In the genomic region with DNA sequence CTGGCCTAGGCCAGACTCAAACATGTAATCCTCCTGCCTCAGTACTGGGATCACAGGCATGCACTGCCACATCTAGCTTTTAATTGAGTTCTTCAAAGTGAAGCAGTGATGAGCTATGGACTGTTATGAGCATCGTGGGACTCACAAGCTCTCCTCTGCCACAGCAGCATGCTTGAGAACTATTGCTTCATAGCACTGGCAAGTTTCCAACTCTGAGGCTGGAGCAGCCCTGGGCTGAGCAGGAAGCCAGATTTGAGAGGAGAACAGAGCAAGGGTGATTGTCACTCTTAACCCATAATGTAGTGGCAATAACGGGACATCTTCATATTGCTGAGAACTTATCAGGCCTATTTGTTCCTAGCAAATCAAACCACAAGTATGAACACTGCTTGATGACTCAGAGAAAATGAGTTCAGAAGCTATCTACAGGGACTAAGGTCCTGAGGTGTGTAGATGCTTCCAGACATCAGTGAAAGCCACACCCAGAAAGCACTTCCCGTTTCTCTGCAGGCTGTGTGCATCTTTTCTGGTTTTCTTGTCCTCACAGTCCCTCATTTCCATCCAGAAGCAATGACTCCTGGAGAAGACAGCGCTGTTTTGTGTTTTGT, we compare ENCODE assay signal across 7 mouse cellular contexts. TPM values are rescaled to one million over a fixed set of nuclear protein-coding genes. Genes with fewer than 3 reads are reported as not detected.
DNase-seq lines count a peak whose midpoint lies in the region; ATAC-seq and TF ChIP-seq lines count a peak whose summit lies in the region.

No protein-coding gene starts in this region.

- no peak for ATAC-seq in monocyte, adult 5-6 weeks (replicated peaks; ENCODE audit: insufficient number of reproducible peaks, low FRiP score, low TSS enrichment, poor library complexity, severe bottlenecking)
- ATAC-seq in stomach, embryonic 16.5 days (ENCODE audit: insufficient read depth, low FRiP score) = peak; percentile 66; the same call in 1 of the 2 replicates

- no peak overlapping the region for H3K4me3 ChIP-seq in stomach, embryonic 16.5 days (replicated peaks; ENCODE audit: low read length)

- intact Hi-C loops in gastrocnemius, postnatal 36 days (cut with DNase I) = no loop called here

- H3K9me3 ChIP-seq in stomach, embryonic 16.5 days (replicated peaks; ENCODE audit: control insufficient read depth, low read length) = no peaks in the 10 kb centered on the region

- no peak overlapping the region for H3K27ac ChIP-seq in stomach, embryonic 16.5 days (ENCODE audit: low read length)

- TF ChIP-seq POLR2A in brain, embryonic 14.5 days (IDR thresholded peaks at IDR 0.05; ENCODE audit: borderline replicate concordance, extremely low read depth, insufficient read depth, insufficient read length, poor library complexity, severe bottlenecking) = no peak

- no peak overlapping the region for H3K4me2 ChIP-seq in stomach, embryonic 16.5 days (ENCODE audit: low read depth, low read length)

- no peak overlapping the region for H3K9ac ChIP-seq in stomach, embryonic 16.5 days (ENCODE audit: low read length)

- no peaks in the 10 kb centered on the region for H3K27me3 ChIP-seq in stomach, embryonic 16.5 days (ENCODE audit: control insufficient read depth, insufficient read depth, low read length)

- peak; percentile 5 to 14 for DNase-seq in monocyte, adult 2 months (ENCODE audit: low read depth in 1 of 2, low spot score in 2 of 2)
- DNase-seq in brain, embryonic 14.5 days (ENCODE audit: low read depth) = peak; percentile 36
- peak; percentile 14 to 36 for DNase-seq in gastrocnemius, postnatal 36 days
- peak; percentile 46 to 59 for DNase-seq in kidney, postnatal 25 days
- DNase-seq in thymus, postnatal 14 days = no peak

- 0 out of 2 replicates have a peak, but pooled peaks cover 4% of the 10 kb centered on the region for H3K36me3 ChIP-seq in stomach, embryonic 16.5 days (ENCODE audit: control insufficient read depth, insufficient read depth, low read length)

- H3K4me1 ChIP-seq in stomach, embryonic 16.5 days (ENCODE audit: control insufficient read depth, insufficient read depth, low read length) = no peaks in the 10 kb centered on the region

- TF ChIP-seq CTCF in brain, embryonic 14.5 days (IDR thresholded peaks at IDR 0.05; ENCODE audit: borderline replicate concordance, extremely low read depth, insufficient read depth, insufficient read length) = no peak

- WGBS in stomach, embryonic 16.5 days = 62% methylated on average over 4 of the region's 4 CpGs

RNA-seq across cellular contexts. Expression of a gene that starts 37.2 kb away (rescaled TPM):
- total RNA-seq in monocyte, adult 5-6 weeks (2017) = 2.1 to 7.4 TPM (median 5.8 TPM) in 3 replicates
- polyA plus RNA-seq in brain, embryonic 14.5 days (2012; rRNA removed) = 9.4 and 15.1 TPM in 2 replicates
- total RNA-seq in gastrocnemius, postnatal 36 days (2021) = 1 to 10 TPM; 2.3 to 2.6 TPM
- polyA plus RNA-seq in stomach, embryonic 16.5 days (2015; fragmentation: Nextera tagmentation; extraction: Ambion mirVana) = 1.2 and 1.3 TPM in 2 replicates

RNA-seq across cellular contexts. Expression of a gene that starts 51.7 kb away (rescaled TPM):
- 75.3 to 123 TPM (median 87.1 TPM) in 3 replicates for total RNA-seq in monocyte, adult 5-6 weeks (2017)
- 54.2 and 61.6 TPM in 2 replicates for polyA plus RNA-seq in brain, embryonic 14.5 days (2012; rRNA removed)
- 1 to 10 TPM; 1.7 to 1.9 TPM for total RNA-seq in gastrocnemius, postnatal 36 days (2021)
- 15.0 and 15.6 TPM in 2 replicates for polyA plus RNA-seq in stomach, embryonic 16.5 days (2015; fragmentation: Nextera tagmentation; extraction: Ambion mirVana)

Comparison
In these comparisons a context has a peak if more than half of its experiments do, and no peak if none do; other contexts are left out.
1. RNA of a gene that starts 51.7 kb away (total RNA-seq): 75.3 to 123 TPM in monocyte, adult 5-6 weeks; 1.7 to 1.9 TPM in gastrocnemius, postnatal 36 days; every median in the first group is over 10 times any median in the second.